Mouse (Mus musculus) layer of hippocampus, postnatal 14 days (tissue): ENCODE measurements around the gene Kcnip3. TPM values are rescaled to one million over a fixed set of nuclear protein-coding genes. Genes with fewer than 3 reads are reported as not detected.

Experiments used
- DNase-seq, 2 experiments: peaks; one replicate each; pipeline ENCODE4 v3.0.0; 2021 to 2022; ENCODE audit warnings: low spot score in 2 of 2, mixed read lengths in 1 of 2
- total RNA-seq, 2 experiments: library from RNA; stranded (reverse); gene quantifications; 2 replicates each; pipeline ENCODE4 v1.2.3; 2021

The Kcnip3 gene
- total RNA-seq, 2 experiments from 2014 or later, result 56.0 to 57.3 TPM

- no peak for DNase-seq
These were observed 110.8 kb downstream of the Kcnip3 start for GRCm38 (mm10) chr2:127411126-127411525.

Other genes starting within 250 kb of the Kcnip3 start
- 1 to 10 TPM; 2.0 to 3.9 TPM for gene Dusp2, start 185.9 kb downstream of the Kcnip3 start, total RNA-seq
- gene Astl, start 183.5 kb downstream of the Kcnip3 start, total RNA-seq, result not detected
- under 1 TPM; 0.18 to 0.43 TPM for gene Adra2b, start 158.9 kb downstream of the Kcnip3 start, total RNA-seq
- under 1 TPM in 1 of 2 experiments, not detected in 1; 0.29 TPM for gene Gpat2, start 96.9 kb downstream of the Kcnip3 start, total RNA-seq
- 10 to 100 TPM; 17.7 to 18.4 TPM for gene Fahd2a, start 77.5 kb downstream of the Kcnip3 start, total RNA-seq
- under 1 TPM in 1 of 2 experiments, not detected in 1; 0.38 TPM for gene Prom2, start 19.4 kb upstream of the Kcnip3 start, total RNA-seq
- 1 to 10 TPM; 7.5 to 7.6 TPM for gene Zfp661, start 65.0 kb upstream of the Kcnip3 start, total RNA-seq
- 10 to 100 TPM; 86.9 to 91.8 TPM for gene Mrps5, start 65.1 kb upstream of the Kcnip3 start, total RNA-seq
- 10 to 100 TPM; 55.4 to 57.5 TPM for gene Mal, start 134.6 kb upstream of the Kcnip3 start, total RNA-seq
- gene Mall, start 207.8 kb upstream of the Kcnip3 start, total RNA-seq, result 1 to 10 TPM in 1 of 2 experiments, under 1 TPM in 1; 0.65 to 1.0 TPM